Mouse (Mus musculus) frontal cortex, adult (tissue): ENCODE measurements around the gene Tmem213.
A peak's percentile ranks its signal among the peaks of the same experiment; 100 is the strongest.

ENCODE experiments used
- ATAC-seq: cut with Nextera tagmentation; 2 replicates; pipeline ENCODE4 v1.9.2; 2017; ENCODE audit warnings: mild to moderate bottlenecking, moderate library complexity, mixed read lengths; ENCODE audit not compliant: low TSS enrichment

Tmem213 gene

GRCm38 (mm10) chr6:38116107-38116770, 7.2 kb downstream of the Tmem213 start:
- peak; percentile 71 for ATAC-seq

DNA sequence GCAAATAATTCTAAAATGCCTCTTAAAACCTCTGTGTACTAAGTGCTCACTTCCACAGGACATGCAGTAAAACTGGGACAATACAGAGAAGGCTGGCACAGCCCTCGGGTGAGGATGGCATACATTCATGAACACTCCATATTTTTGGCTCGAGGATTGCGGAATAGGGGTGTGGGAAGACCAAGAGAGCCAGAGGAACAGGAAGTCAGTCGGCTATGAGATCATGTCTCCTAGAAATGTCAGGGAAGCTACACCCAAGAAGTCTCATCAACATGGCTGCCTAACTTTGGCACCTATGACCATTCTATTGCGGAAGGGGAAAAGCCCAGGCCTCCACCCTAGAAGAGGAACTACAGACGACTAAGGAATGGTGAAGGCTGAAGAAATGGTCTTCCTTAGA, 9.3 kb downstream of the Tmem213 start:
- peak; percentile 29; the same call in 1 of the 2 replicates for ATAC-seq

DNA sequence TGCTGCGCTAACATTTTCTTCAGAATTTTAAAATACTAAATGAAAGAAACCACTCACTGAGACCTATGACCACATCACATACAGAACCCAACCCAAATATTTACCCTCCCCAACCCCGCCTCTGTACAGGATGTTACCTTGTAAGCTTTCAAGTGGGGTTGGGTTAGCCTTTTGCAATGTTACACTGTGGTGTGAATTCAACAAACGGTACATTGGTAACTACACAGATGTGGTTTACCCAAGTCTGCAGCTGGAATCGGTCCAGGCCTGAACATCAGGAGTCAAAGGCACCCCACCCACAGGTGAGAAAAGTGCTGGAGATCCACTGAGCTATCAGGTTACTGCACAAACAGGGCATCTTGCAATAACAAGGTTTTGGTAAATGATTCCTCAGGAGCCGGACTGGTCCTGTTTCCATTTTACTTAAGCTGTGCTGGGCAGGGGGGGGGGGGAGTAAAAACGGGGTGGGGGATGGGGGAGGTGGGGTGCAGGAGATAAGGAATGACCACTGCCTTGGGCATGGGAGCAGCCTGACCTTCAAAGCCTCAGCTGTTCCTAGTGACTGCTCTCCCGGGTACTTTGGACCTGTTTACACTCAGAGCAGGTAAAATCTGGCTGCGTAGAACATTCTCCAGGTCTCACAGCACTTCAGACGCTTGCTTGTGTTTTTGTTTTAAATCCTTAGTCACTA, 11.8 kb downstream of the Tmem213 start:
- ATAC-seq: no peak

- ATAC-seq: no peak
These were observed 12.8 kb downstream of the Tmem213 start for GRCm38 (mm10) chr6:38121843-38122242.

- no peak for ATAC-seq
These were observed 13.7 kb downstream of the Tmem213 start for GRCm38 (mm10) chr6:38122791-38123190.

GRCm38 (mm10) chr6:38123471-38124206, 14.6 kb downstream of the Tmem213 start:
- ATAC-seq: no peak

- ATAC-seq: no peak
These were observed 15.3 kb downstream of the Tmem213 start, which contains the start of gene Atp6v0a4 for GRCm38 (mm10) chr6:38124207-38124835. Gene Atp6v0a4 (minus strand): TSS chr6:38124586.

GRCm38 (mm10) chr6:38124882-38125281, 15.8 kb downstream of the Tmem213 start:
- ATAC-seq: no peak

DNA sequence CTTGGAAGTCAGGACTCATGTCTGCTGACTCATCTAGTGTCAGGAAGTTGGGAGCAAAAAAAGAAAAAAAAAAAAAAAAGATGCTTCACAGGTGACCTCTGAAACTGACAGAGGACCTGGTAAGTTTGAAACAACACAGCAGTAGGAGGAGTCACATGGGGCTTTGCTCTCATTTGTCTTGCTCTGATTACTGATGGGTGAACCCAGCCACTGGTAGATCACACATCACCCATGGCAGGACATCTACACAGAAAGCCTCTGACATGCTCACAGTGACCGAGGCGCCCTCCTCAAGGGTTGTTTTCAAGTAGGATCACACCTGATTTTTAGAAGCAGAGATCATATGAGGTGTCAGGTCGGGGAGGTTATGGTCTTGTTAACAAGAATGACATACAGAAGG, 16.4 kb downstream of the Tmem213 start:
- no peak for ATAC-seq

DNA sequence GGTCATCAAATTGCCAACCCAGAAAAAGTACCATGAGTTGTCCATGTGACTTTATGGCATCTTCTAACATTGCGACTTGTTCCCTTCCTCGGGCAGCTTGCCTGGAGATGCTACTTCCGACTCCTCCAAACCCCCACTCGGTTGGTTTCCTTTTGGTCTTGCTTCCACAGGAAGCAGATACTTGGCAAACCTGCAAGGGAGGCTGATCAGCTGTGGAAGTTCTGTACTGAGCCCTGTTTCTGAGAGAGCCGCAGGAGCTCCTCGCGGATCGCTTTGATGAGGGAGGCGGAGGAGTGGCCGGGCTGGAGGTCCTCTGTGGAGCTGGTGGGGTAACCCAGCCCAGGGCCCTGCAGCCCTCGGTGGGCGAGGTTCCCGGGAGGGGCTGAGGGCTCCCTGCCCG, 19.1 kb downstream of the Tmem213 start:
- ATAC-seq: peak; percentile 31; the same call in 1 of the 2 replicates

- ATAC-seq: no peak
These were observed 20.8 kb downstream of the Tmem213 start for GRCm38 (mm10) chr6:38129883-38130282.

DNA sequence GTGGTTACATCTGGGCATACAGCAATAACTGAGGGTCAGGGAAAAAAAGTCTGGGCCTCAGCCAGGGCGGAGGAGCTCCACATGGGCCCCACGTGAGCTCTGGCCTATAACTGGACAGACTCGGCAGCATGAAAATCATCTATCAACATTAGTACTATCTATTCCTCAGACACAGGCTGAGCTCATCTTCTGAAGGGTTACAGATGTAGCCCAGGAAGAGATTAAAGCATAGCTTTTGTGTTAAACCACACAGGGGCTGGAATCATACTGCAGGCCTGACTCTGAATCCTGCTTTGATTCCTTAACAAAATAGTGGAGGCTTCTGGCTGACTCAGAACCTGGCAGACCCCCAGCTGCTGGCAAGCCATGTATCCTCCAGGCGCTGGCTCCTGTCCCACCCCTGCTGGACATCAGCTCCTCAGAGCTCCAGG, 22.8 kb downstream of the Tmem213 start:
- ATAC-seq: no peak

DNA sequence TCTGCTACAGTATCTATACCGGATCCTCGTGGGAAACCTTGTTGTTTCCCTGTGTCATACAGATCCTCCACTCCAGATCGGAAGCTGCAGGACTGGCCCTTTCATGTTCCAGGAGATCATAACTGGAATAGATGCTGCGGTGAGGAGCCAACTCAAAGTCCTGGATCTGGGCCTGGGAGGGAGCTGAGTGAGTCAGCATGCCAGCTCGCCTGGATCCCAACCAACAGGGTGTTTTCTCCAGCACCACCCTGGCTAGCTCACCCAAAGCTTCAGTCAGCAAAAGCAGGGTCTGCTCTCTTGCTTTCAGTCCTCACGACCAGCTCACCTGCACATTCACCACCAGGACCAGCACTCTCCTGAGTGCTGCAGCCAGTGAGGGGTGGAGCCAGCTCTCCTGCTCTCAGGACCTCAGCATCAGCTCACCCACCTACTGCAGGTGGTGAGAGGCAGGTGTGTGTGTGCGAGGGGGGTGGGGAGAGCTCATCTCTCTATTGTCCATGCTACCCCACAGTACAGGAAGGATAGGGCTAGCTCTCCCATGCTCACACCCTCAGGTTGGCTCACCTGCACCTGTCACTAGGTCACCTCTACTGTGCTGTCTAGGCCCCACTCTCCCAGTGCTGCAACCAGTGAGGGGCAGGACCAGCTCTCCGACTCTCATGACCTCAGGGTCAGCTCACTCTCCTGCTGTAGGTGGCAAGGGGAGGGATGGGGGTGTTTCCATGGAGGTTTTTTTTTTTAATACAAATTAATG, 25.9 kb downstream of the Tmem213 start:
- peak; percentile 96 for ATAC-seq

GRCm38 (mm10) chr6:38139086-38139485, 30.0 kb downstream of the Tmem213 start:
- no peak for ATAC-seq

- ATAC-seq: no peak
These were observed 31.3 kb downstream of the Tmem213 start for GRCm38 (mm10) chr6:38140402-38140801.

DNA sequence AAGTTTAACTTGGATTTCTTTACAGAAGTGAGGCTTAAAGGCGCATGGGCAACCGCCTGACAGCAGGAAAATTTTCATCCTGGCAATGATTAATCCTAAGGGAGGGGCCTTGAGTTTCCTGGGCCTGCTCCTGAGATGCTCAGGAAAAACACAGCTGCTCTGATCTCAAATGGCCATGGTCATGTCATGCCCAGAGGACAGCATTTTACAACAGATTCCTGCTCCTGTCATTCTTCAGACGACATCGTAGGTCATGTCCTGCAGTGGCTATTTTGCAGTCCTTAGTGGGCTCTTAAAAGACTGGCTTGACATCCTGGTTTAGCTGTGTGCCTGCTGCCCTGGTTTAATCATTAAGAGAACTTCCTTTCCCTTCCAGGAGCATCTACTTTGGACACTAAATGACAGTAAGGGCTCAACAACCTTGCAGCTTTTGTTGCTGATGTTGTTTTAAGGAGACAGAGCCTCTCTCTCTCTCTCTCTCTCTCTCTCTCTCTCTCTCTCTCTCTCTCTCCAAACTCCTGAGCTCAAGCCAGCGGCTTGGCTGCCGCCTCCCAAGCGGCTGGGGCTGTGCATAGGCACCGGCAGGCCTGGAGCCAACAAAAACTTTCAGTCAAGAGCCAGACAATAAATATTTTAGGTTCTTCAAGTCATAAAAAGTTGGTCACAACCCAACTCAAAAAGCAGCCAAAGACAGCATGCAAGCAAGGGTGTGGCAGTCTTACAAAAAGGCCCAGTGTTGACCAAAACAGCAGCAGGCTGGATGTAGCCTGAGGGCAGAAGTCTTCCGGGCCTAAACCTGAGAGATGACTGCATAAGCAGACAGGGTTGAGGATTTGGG, 35.3 kb downstream of the Tmem213 start:
- ATAC-seq: peak; percentile 42; the same call in 1 of the 2 replicates

GRCm38 (mm10) chr6:38145463-38146065, 36.5 kb downstream of the Tmem213 start:
- ATAC-seq: peak; percentile 57

DNA sequence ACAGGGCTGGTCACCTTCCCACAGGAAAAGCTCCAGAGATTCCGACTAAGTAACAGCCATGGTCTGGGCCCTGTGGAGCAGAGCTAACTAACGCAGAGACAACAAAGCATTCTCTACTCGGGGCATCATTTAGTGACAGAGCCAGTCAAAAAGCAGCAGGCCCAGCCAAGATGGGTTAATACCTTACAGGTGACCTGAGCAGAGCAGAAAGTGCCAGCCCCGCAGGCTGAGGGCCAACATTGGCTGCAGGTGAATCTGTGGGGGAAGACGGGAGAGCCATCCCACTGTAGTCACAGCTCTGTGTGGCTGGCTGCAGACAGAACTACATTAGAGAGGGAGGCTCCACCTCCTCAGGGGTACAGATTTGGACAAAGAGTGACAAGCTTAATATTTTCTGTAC, 38.2 kb downstream of the Tmem213 start:
- ATAC-seq: no peak

- no peak for ATAC-seq
These were observed 39.6 kb downstream of the Tmem213 start for GRCm38 (mm10) chr6:38148626-38149025.

DNA sequence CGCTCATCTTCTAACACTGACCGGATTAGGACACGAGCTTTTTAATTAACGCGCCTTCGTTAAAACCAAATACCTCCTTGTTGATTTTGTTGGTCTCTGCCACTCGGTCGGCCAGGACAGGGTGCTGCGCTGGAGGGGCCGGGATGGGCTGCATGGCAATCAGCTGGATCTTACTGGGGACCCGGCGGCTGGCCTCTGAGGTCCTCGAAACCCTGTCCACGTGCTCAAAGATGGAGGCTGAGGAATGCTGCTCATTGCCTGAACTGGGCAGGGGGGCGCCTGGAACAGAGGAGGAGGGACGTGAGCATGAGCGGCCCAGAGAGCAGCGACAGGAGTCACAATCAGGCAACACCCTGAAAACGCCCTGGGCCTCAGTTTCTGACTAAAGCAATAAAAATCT, 40.4 kb downstream of the Tmem213 start:
- no peak for ATAC-seq
